Mouse (Mus musculus) limb, embryonic 12.5 days (tissue): ENCODE data around the gene Wwox. TPM values are rescaled to one million over a fixed set of nuclear protein-coding genes. Genes with fewer than 3 reads are reported as not detected.

ENCODE experiments used
- ATAC-seq: fragments of 200-750 bp; cut with Nextera tagmentation; 2 replicates; pipeline ENCODE4 v1.8.0; 2017; ENCODE audit warnings: low read depth, moderate TSS enrichment; ENCODE audit not compliant: insufficient number of reproducible peaks, insufficient read depth, low FRiP score, low TSS enrichment
- H3K27ac ChIP-seq: fragments of 300-500 bp; sonication (generic); 2 replicates; pipeline ENCODE4 v1.5.1; 2016; ENCODE audit warnings: mild to moderate bottlenecking, moderate library complexity
- H3K27me3 ChIP-seq: fragments of 300-500 bp; sonication (generic); 2 replicates; pipeline ENCODE4 v1.6.1; 2016; ENCODE audit warnings: mild to moderate bottlenecking, moderate library complexity
- H3K36me3 ChIP-seq: fragments of 300-500 bp; sonication (generic); 2 replicates; pipeline ENCODE4 v1.6.1; 2016; ENCODE audit warnings: mild to moderate bottlenecking, moderate library complexity
- H3K4me1 ChIP-seq: fragments of 300-500 bp; sonication (generic); replicated peaks from 2 replicates; pipeline ENCODE4 v1.6.1; 2016
- H3K4me2 ChIP-seq: fragments of 300-500 bp; sonication (generic); 2 replicates; pipeline ENCODE4 v1.6.1; 2016; ENCODE audit warnings: mild to moderate bottlenecking, moderate library complexity
- H3K4me3 ChIP-seq: fragments of 300-500 bp; sonication (generic); replicated peaks from 2 replicates; pipeline ENCODE4 v1.5.1; 2016; ENCODE audit warnings: mild to moderate bottlenecking
- H3K9ac ChIP-seq: fragments of 300-500 bp; sonication (generic); replicated peaks from 2 replicates; pipeline ENCODE4 v1.6.1; 2016; ENCODE audit warnings: mild to moderate bottlenecking, moderate library complexity
- H3K9me3 ChIP-seq: fragments of 300-500 bp; sonication (generic); 2 replicates; pipeline ENCODE4 v1.6.1; 2016; ENCODE audit warnings: mild to moderate bottlenecking, moderate library complexity
- WGBS: fragments of 180-500 bp; shearing (Covaris S2); methylation state at CpG from one replicate; pipeline ENCODE4 v1.1.7; 2016; 5-methylcytosine and 5-hydroxymethylcytosine counted together
- polyA plus RNA-seq: library from polyadenylated mRNA; unstranded; fragments of >200 nt; fragmentation: Nextera tagmentation; extraction: Ambion mirVana; gene quantifications from 2 replicates; pipeline ENCODE4 v1.2.1, GENCODE M21; 2016

The Wwox gene
- polyA plus RNA-seq, 1 experiment from 2014 or later: 10.2 TPM

GRCm38 (mm10) chr8:114870410-114870809, 431.0 kb downstream of the Wwox start:
- Histone ChIP-seq H3K4me3 (no peak overlapping the region), H3K9ac (no peak overlapping the region), H3K27ac (no peak overlapping the region), H3K4me2 (no peak overlapping the region), H3K4me1 (no peaks in the 10 kb centered on the region), H3K36me3 (no peaks in the 10 kb centered on the region), H3K9me3 (no peaks in the 10 kb centered on the region), H3K27me3 (no peaks in the 10 kb centered on the region; the same call in 1 of the 2 replicates)
- ATAC-seq: no peak
- 87% methylated on average over 8 of the region's 8 CpGs for WGBS

- Histone ChIP-seq H3K27ac (no peak overlapping the region), H3K36me3 (no peaks in the 10 kb centered on the region), H3K9me3 (no peaks in the 10 kb centered on the region), H3K4me2 (no peak overlapping the region), H3K4me3 (no peak overlapping the region), H3K27me3 (no peaks in the 10 kb centered on the region; the same call in 1 of the 2 replicates), H3K9ac (no peak overlapping the region), H3K4me1 (peaks cover 13% of the 10 kb centered on the region)
- 95% methylated on average over 3 of the region's 3 CpGs for whole genome bisulfite sequencing
- ATAC-seq: no peak
Measured at GRCm38 (mm10) chr8:114872491-114872890, 433.0 kb downstream of the Wwox start.

- Histone ChIP-seq H3K9ac (no peak overlapping the region), H3K9me3 (no peaks in the 10 kb centered on the region), H3K36me3 (no peaks in the 10 kb centered on the region), H3K27ac (no peak overlapping the region), H3K4me3 (no peak overlapping the region), H3K4me1 (peaks cover 18% of the 10 kb centered on the region), H3K4me2 (no peak overlapping the region), H3K27me3 (peaks cover 5% of the 10 kb centered on the region)
- WGBS: 82% methylated on average over 5 of the region's 5 CpGs
- no peak for ATAC-seq
Measured at GRCm38 (mm10) chr8:114875161-114875560, 435.7 kb downstream of the Wwox start.

GRCm38 (mm10) chr8:114876161-114876611, 436.7 kb downstream of the Wwox start:
- Histone ChIP-seq H3K4me1 (peaks cover 18% of the 10 kb centered on the region), H3K27ac (0 out of 2 replicates have a peak overlapping the region, but pooled peaks have one; percentile 51), H3K27me3 (peaks cover 5% of the 10 kb centered on the region), H3K4me3 (no peak overlapping the region), H3K9me3 (no peaks in the 10 kb centered on the region), H3K9ac (no peak overlapping the region), H3K36me3 (no peaks in the 10 kb centered on the region), H3K4me2 (peak overlapping the region; percentile 37)
- no peak for ATAC-seq
- WGBS: 9% methylated on average over 11 of the region's 11 CpGs

GRCm38 (mm10) chr8:114876696-114877206, 437.3 kb downstream of the Wwox start:
- Histone ChIP-seq H3K4me2 (peak overlapping the region; percentile 37), H3K36me3 (no peaks in the 10 kb centered on the region), H3K27me3 (peaks cover 5% of the 10 kb centered on the region), H3K9me3 (no peaks in the 10 kb centered on the region), H3K4me3 (no peak overlapping the region), H3K27ac (0 out of 2 replicates have a peak overlapping the region, but pooled peaks have one; percentile 14), H3K9ac (no peak overlapping the region), H3K4me1 (peaks cover 22% of the 10 kb centered on the region)
- no peak for ATAC-seq
- whole genome bisulfite sequencing: 34% methylated on average over 9 of the region's 9 CpGs

- H3K4me2 ChIP-seq: no peak overlapping the region
- no peaks in the 10 kb centered on the region for H3K36me3 ChIP-seq
- WGBS: 75% methylated on average over 10 of the region's 10 CpGs
- peaks cover 5% of the 10 kb centered on the region for H3K27me3 ChIP-seq
- ATAC-seq: no peak
- peaks cover 27% of the 10 kb centered on the region for H3K4me1 ChIP-seq
- H3K4me3 ChIP-seq: no peak overlapping the region
- no peak overlapping the region for H3K27ac ChIP-seq
- no peaks in the 10 kb centered on the region for H3K9me3 ChIP-seq
- no peak overlapping the region for H3K9ac ChIP-seq
Measured at GRCm38 (mm10) chr8:114877234-114877633, 437.8 kb downstream of the Wwox start.

GRCm38 (mm10) chr8:114878449-114879276, 439.2 kb downstream of the Wwox start:
- Histone ChIP-seq H3K4me1 (peaks cover 36% of the 10 kb centered on the region), H3K36me3 (no peaks in the 10 kb centered on the region), H3K4me2 (no peak overlapping the region), H3K27ac (no peak overlapping the region), H3K27me3 (peaks cover 5% of the 10 kb centered on the region), H3K4me3 (no peak overlapping the region), H3K9ac (no peak overlapping the region), H3K9me3 (no peaks in the 10 kb centered on the region)
- 77% methylated on average over 14 of the region's 14 CpGs for WGBS
- no peak for ATAC-seq

- H3K9ac ChIP-seq: no peak overlapping the region
- no peak overlapping the region for H3K4me2 ChIP-seq
- H3K27ac ChIP-seq: no peak overlapping the region
- no peaks in the 10 kb centered on the region for H3K9me3 ChIP-seq
- peaks cover 36% of the 10 kb centered on the region for H3K4me1 ChIP-seq
- WGBS: 77% methylated on average over 4 of the region's 4 CpGs
- H3K27me3 ChIP-seq: peaks cover 10% of the 10 kb centered on the region
- H3K4me3 ChIP-seq: no peak overlapping the region
- no peaks in the 10 kb centered on the region for H3K36me3 ChIP-seq
- no peak for ATAC-seq
Measured at GRCm38 (mm10) chr8:114879277-114879568, 439.8 kb downstream of the Wwox start.

- 64% methylated on average over 2 of the region's 2 CpGs for WGBS
- no peaks in the 10 kb centered on the region for H3K36me3 ChIP-seq
- H3K4me1 ChIP-seq: peaks cover 36% of the 10 kb centered on the region
- no peaks in the 10 kb centered on the region for H3K9me3 ChIP-seq
- no peak overlapping the region for H3K27ac ChIP-seq
- no peak overlapping the region for H3K9ac ChIP-seq
- H3K4me3 ChIP-seq: no peak overlapping the region
- H3K27me3 ChIP-seq: peaks cover 10% of the 10 kb centered on the region
- no peak for ATAC-seq
- no peak overlapping the region for H3K4me2 ChIP-seq
Measured at GRCm38 (mm10) chr8:114879678-114880077, 440.2 kb downstream of the Wwox start.

GRCm38 (mm10) chr8:114880475-114881135, 441.1 kb downstream of the Wwox start:
- Histone ChIP-seq H3K36me3 (no peaks in the 10 kb centered on the region), H3K4me2 (no peak overlapping the region), H3K27me3 (peaks cover 10% of the 10 kb centered on the region), H3K9ac (no peak overlapping the region), H3K9me3 (no peaks in the 10 kb centered on the region), H3K4me1 (peaks cover 42% of the 10 kb centered on the region), H3K4me3 (no peak overlapping the region), H3K27ac (no peak overlapping the region)
- WGBS: 77% methylated on average over 8 of the region's 8 CpGs
- no peak for ATAC-seq

GRCm38 (mm10) chr8:114881891-114882401, 442.5 kb downstream of the Wwox start:
- WGBS: 51% methylated on average over 5 of the region's 5 CpGs
- H3K27ac ChIP-seq: no peak overlapping the region
- ATAC-seq: no peak; the same call in 1 of the 2 replicates

More at GRCm38 (mm10) chr8:114881891-114882401, 442.5 kb downstream of the Wwox start:
- H3K4me3 ChIP-seq: no peak overlapping the region
- H3K4me1 ChIP-seq: peaks cover 30% of the 10 kb centered on the region
- H3K27me3 ChIP-seq: peaks cover 10% of the 10 kb centered on the region
- no peak overlapping the region for H3K9ac ChIP-seq
- no peak overlapping the region for H3K4me2 ChIP-seq
- no peaks in the 10 kb centered on the region for H3K9me3 ChIP-seq
- no peaks in the 10 kb centered on the region for H3K36me3 ChIP-seq
